Mouse (Mus musculus): Measurements from ENCODE around the gene Bbs1. TPM values are rescaled to one million over a fixed set of nuclear protein-coding genes. Genes with fewer than 3 reads are reported as not detected.

The Bbs1 gene
- total and polyA plus RNA-seq, 2 experiments from 2014 or later, result 9.0 to 31.8 TPM

DNA sequence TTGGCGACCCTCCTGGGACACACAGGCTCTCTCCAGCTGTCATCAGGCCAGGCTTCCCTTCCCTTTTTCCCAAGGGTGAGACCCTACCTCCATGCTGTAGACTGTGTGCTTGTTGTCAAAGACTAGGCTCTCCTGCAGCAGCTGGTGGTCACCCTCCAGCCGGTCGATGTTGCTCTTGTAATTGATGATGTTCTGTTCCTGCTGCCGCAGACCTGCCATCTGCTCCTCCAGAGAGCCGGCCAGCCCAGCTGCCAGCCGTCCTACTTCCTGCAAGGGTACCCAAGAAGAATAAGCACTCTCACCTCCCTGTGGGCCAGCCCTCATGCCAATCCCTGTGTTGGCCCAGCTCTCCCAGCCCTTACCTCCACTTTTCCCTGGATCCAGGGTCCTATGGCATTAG lies 43.4 kb downstream of the Bbs1 start:
- Histone ChIP-seq H3K4me1 (ENCODE audit: insufficient read depth, low read length) (no peaks in the 10 kb centered on the region), H3K4me2 (ENCODE audit: low read depth, low read length, poor library complexity, severe bottlenecking) (no peak overlapping the region), H3K9ac (replicated peaks; ENCODE audit: low read length, poor library complexity, severe bottlenecking) (no peak overlapping the region), H3K9me3 (ENCODE audit: low read length) (no peaks in the 10 kb centered on the region), H3K27ac (ENCODE audit: low read depth, low read length) (no peak overlapping the region), H3K4me3 (ENCODE audit: low read depth, low read length) (no peak overlapping the region), H3K27me3 (ENCODE audit: insufficient read depth, low read length) (no peaks in the 10 kb centered on the region), H3K36me3 (ENCODE audit: insufficient read depth, low read length) (peaks cover 28% of the 10 kb centered on the region)
- DNase-seq (ENCODE audit: low spot score) (peak; percentile 32), ATAC-seq (ENCODE audit: low FRiP score) (no peak)
- WGBS, result 65% methylated on average over 6 of the region's 6 CpGs
- no peak for TF ChIP-seq CTCF (IDR thresholded peaks at IDR 0.05)

DNA sequence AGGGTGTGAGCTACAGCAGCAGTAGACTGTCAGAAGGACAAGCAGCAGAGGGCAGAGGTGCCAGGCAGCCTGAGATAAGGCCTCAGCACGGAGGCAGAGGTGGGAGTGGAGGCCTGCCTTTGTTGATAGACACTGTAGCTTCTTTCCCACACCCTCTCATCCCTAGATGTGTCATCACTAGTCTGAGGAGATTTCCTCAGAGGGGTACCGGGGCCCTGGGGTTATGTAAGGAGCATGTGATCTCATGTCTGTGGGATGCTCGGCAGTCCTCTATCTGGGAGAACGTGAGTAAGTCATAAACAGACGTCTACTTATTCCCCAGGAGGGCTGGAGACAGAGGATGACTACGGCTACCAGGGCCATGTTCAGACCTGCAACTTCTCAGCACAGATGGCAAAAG lies 47.3 kb downstream of the Bbs1 start:
- H3K27me3 ChIP-seq (ENCODE audit: insufficient read depth, low read length), result no peaks in the 10 kb centered on the region
- no peak for ATAC-seq (ENCODE audit: low FRiP score)
- no peak for TF ChIP-seq CTCF (IDR thresholded peaks at IDR 0.05)
- H3K27ac ChIP-seq (ENCODE audit: low read depth, low read length), result no peak overlapping the region
- DNase-seq (ENCODE audit: low spot score), result no peak
- 76% methylated on average over 6 of the region's 6 CpGs for WGBS
- no peak overlapping the region for H3K4me2 ChIP-seq (ENCODE audit: low read depth, low read length, poor library complexity, severe bottlenecking)
- no peak overlapping the region for H3K9ac ChIP-seq (replicated peaks; ENCODE audit: low read length, poor library complexity, severe bottlenecking)
- no peaks in the 10 kb centered on the region for H3K9me3 ChIP-seq (ENCODE audit: low read length)
- H3K4me3 ChIP-seq (ENCODE audit: low read depth, low read length), result no peak overlapping the region
- H3K36me3 ChIP-seq (ENCODE audit: insufficient read depth, low read length), result peaks cover 34% of the 10 kb centered on the region
- 0 out of 2 replicates have a peak, but pooled peaks cover 8% of the 10 kb centered on the region for H3K4me1 ChIP-seq (ENCODE audit: insufficient read depth, low read length)

DNA sequence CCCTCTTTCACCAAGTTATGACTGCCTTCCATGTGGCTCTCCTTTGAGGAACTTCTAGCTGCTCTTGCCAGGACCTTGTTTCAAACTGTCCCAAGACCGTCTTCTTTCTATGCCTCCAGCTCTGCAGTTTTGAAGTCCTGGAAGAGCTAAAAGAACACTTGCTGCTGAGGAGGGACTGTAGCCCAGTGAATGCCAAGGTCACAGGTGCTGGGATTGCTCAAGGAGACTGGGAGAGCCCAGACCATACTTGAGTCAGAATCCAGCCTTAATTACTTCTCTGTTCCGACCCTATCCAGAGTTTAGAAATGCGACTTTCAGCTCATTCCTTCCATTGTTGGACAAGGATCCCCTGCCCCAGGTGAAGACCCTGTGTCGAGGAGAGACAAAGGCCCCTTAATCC lies 50.5 kb downstream of the Bbs1 start:
- Histone ChIP-seq H3K9me3 (ENCODE audit: low read length) (no peaks in the 10 kb centered on the region), H3K27me3 (ENCODE audit: insufficient read depth, low read length) (no peaks in the 10 kb centered on the region), H3K27ac (ENCODE audit: low read depth, low read length) (no peak overlapping the region), H3K36me3 (ENCODE audit: insufficient read depth, low read length) (peaks cover 34% of the 10 kb centered on the region), H3K9ac (replicated peaks; ENCODE audit: low read length, poor library complexity, severe bottlenecking) (peak overlapping the region; percentile 68; the same call in 1 of the 2 replicates), H3K4me3 (ENCODE audit: low read depth, low read length) (peak overlapping the region; percentile 58; the same call in 1 of the 2 replicates), H3K4me1 (ENCODE audit: insufficient read depth, low read length) (0 out of 2 replicates have a peak, but pooled peaks cover 8% of the 10 kb centered on the region), H3K4me2 (ENCODE audit: low read depth, low read length, poor library complexity, severe bottlenecking) (peak overlapping the region; percentile 80)
- ATAC-seq (ENCODE audit: low FRiP score) (no peak), DNase-seq (ENCODE audit: low spot score) (no peak)
- WGBS, result 54% methylated on average over 4 of the region's 4 CpGs
- TF ChIP-seq CTCF (IDR thresholded peaks at IDR 0.05), result no peak

DNA sequence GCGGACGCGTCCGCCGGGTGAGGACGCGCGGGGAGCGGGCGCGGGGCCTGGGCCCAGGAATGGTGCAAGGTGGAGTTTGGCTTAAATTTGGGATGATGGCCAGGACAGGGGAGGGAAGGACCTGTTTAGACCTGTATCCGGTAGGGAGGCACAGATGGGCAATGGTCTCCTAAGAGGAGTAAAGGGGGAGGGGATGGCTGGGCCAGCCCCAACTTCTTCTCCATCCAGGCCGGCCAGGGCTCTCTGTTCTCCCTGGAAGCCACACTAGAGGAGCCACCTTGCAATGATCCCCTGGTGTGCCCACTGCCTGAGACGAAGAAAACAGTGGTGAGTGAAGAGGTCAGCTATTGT lies 51.0 kb downstream of the Bbs1 start:
- H3K36me3 ChIP-seq (ENCODE audit: insufficient read depth, low read length), result peaks cover 29% of the 10 kb centered on the region
- H3K9me3 ChIP-seq (ENCODE audit: low read length), result no peaks in the 10 kb centered on the region
- peak overlapping the region; percentile 58 for H3K4me3 ChIP-seq (ENCODE audit: low read depth, low read length)
- no peak overlapping the region for H3K27ac ChIP-seq (ENCODE audit: low read depth, low read length)
- ATAC-seq (ENCODE audit: low FRiP score) (no peak; the same call in none of the 2 replicates), DNase-seq (ENCODE audit: low spot score) (no peak)
- H3K27me3 ChIP-seq (ENCODE audit: insufficient read depth, low read length), result no peaks in the 10 kb centered on the region
- peak overlapping the region; percentile 80 for H3K4me2 ChIP-seq (ENCODE audit: low read depth, low read length, poor library complexity, severe bottlenecking)
- H3K4me1 ChIP-seq (ENCODE audit: insufficient read depth, low read length), result 0 out of 2 replicates have a peak, but pooled peaks cover 8% of the 10 kb centered on the region
- WGBS, result under 1% methylated on average over 14 of the region's 14 CpGs
- peak overlapping the region; percentile 68 for H3K9ac ChIP-seq (replicated peaks; ENCODE audit: low read length, poor library complexity, severe bottlenecking)
- TF ChIP-seq CTCF (IDR thresholded peaks at IDR 0.05), result no peak

DNA sequence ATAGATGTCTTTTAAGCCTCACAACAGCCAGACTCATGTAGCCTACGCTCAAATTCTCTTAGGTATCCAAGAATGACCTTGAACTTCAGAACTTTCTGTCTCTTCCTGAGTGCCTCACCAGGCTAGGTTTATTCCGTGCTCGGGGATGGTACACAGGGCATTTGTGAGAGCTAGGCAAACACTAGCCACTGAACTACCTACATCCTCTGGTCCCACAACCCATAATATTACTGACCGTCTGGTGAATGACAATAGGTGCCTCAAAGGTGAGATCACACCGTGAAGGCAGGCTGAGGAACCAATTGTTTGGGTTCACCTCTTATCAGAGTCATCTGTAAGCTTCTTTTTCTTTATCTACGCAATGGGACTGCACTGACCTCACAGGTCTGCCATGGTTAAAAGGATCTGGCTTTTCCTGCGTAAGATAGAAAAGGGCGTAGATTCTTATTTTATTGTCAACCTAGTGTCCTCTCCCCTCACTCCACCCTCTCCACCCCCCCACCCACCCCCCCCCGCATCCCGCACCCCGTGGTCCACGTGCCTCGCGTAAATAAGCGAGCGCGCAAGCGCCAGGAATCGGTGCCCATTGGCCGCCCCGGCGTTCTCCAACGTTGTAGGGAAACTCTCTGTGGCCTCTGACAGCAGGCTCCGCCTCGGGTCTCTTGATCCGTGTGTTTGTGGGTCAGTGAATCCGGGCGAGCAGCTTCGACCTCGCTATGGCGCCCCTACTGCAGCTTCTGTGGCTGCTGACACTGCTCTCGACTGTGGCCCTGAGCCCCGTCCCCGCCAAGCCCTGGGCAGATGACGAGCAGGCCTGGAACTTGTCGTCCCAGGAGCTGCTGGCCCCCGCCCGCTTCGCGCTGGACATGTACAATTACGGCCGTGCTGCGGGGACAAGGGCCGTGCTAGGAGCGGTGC lies 51.6 kb downstream of the Bbs1 start, which contains the start of gene Ctsf:
Ctsf (plus strand) TSS at position 579 of the 918 bp plus-strand sequence.
- Histone ChIP-seq H3K9ac (replicated peaks; ENCODE audit: low read length, poor library complexity, severe bottlenecking) (peak within 1 kb of the TSS; percentile 68), H3K4me3 (ENCODE audit: low read depth, low read length) (peak within 1 kb of the TSS; percentile 58), H3K4me1 (ENCODE audit: insufficient read depth, low read length) (0 out of 2 replicates have a peak, but pooled peaks cover 8% of the 10 kb centered on the region), H3K27me3 (ENCODE audit: insufficient read depth, low read length) (no peaks in the 10 kb centered on the region), H3K4me2 (ENCODE audit: low read depth, low read length, poor library complexity, severe bottlenecking) (peak within 1 kb of the TSS; percentile 80), H3K27ac (ENCODE audit: low read depth, low read length) (no peak within 1 kb of the TSS), H3K36me3 (ENCODE audit: insufficient read depth, low read length) (peaks cover 22% of the 10 kb centered on the region), H3K9me3 (ENCODE audit: low read length) (no peaks in the 10 kb centered on the region)
- peak; percentile 30; the same call in 1 of the 2 replicates for TF ChIP-seq CTCF (IDR thresholded peaks at IDR 0.05)
- WGBS, result 3% methylated on average over 44 of the region's 45 CpGs
- DNase-seq (ENCODE audit: low spot score) (peak; percentile 92), ATAC-seq (ENCODE audit: low FRiP score) (peak; percentile 86)

DNA sequence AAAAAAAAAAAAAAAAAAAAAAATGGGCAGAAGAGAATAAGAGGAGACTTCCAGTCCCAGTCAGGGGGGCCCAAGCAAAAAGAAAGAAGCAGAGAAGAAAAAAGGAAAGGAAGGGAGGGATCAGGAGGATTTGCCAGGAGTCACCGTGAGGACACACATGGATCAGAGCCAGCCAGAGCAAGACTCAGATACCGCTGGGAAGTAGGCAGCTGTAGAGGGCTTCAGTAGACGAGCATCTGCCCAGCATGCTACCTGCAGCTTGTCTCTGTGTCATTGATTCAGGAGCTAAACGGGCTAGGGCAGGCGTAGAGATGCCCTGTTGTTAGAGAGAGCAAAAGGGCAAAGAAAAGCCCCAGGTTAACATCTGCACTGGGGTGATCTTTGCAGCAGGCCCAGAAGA lies 56.1 kb downstream of the Bbs1 start:
- Histone ChIP-seq H3K36me3 (ENCODE audit: insufficient read depth, low read length) (no peaks in the 10 kb centered on the region), H3K9me3 (ENCODE audit: low read length) (no peaks in the 10 kb centered on the region), H3K4me2 (ENCODE audit: low read depth, low read length, poor library complexity, severe bottlenecking) (no peak overlapping the region), H3K4me3 (ENCODE audit: low read depth, low read length) (no peak overlapping the region), H3K27me3 (ENCODE audit: insufficient read depth, low read length) (no peaks in the 10 kb centered on the region), H3K4me1 (ENCODE audit: insufficient read depth, low read length) (no peaks in the 10 kb centered on the region), H3K9ac (replicated peaks; ENCODE audit: low read length, poor library complexity, severe bottlenecking) (no peak overlapping the region), H3K27ac (ENCODE audit: low read depth, low read length) (no peak overlapping the region)
- 14% methylated on average over 5 of the region's 5 CpGs for WGBS
- no peak for TF ChIP-seq CTCF (IDR thresholded peaks at IDR 0.05)
- ATAC-seq (ENCODE audit: low FRiP score) (no peak), DNase-seq (ENCODE audit: low spot score) (no peak)

Data from midbrain, postnatal 0 days (tissue).